Mouse (Mus musculus) olfactory bulb, adult 2 months (tissue): ENCODE data around the gene Mrpl27.

Experiments used
- CTCF ChIP-seq: fragments of 200-500 bp; IDR thresholded peaks from 2 replicates; pipeline ENCODE4 v1.5.1; 2012; ENCODE audit warnings: low read depth, mild to moderate bottlenecking, low read length, moderate library complexity; ENCODE audit not compliant: insufficient read depth
- POLR2A ChIP-seq: fragments of 200-500 bp; IDR thresholded peaks from 2 replicates; pipeline ENCODE4 v1.6.1; 2012; ENCODE audit warnings: mild to moderate bottlenecking, low read depth, low read length, moderate library complexity; ENCODE audit not compliant: insufficient read depth

- no peak for TF ChIP-seq CTCF
- TF ChIP-seq POLR2A = no peak
These were observed 45.8 kb downstream of the Mrpl27 start for GRCm38 (mm10) chr11:94699399-94699798.
